Mouse (Mus musculus): ENCODE results near the gene Daxx.

Daxx gene

GRCm38 (mm10) chr17:33920282-33921097 is 11.3 kb downstream of the Daxx start:
- DNase-seq (ENCODE audit: low read depth, low spot score) = peak; percentile 95

- DNase-seq (ENCODE audit: low read depth, low spot score) = no peak
These were observed 12.1 kb downstream of the Daxx start for GRCm38 (mm10) chr17:33921361-33921760.

GRCm38 (mm10) chr17:33924577-33925283 is 15.5 kb downstream of the Daxx start:
- DNase-seq (ENCODE audit: low read depth, low spot score) = peak; percentile 78

- no peak for DNase-seq (ENCODE audit: low read depth, low spot score)
These were observed 16.3 kb downstream of the Daxx start for GRCm38 (mm10) chr17:33925406-33926116.

- DNase-seq (ENCODE audit: low read depth, low spot score) = peak; percentile 49
These were observed 17.2 kb downstream of the Daxx start for GRCm38 (mm10) chr17:33926207-33926932.

GRCm38 (mm10) chr17:33928251-33928947 is 19.2 kb downstream of the Daxx start:
- DNase-seq (ENCODE audit: low read depth, low spot score) = no peak

GRCm38 (mm10) chr17:33929371-33930279 is 20.4 kb downstream of the Daxx start, which contains the start of gene Rgl2:
Gene Rgl2 (plus strand): TSS chr17:33929543.
- DNase-seq (ENCODE audit: low read depth, low spot score) = peak; percentile 85

GRCm38 (mm10) chr17:33930280-33931158 is 21.3 kb downstream of the Daxx start:
- DNase-seq (ENCODE audit: low read depth, low spot score) = peak; percentile 79

GRCm38 (mm10) chr17:33931159-33931866 is 22.1 kb downstream of the Daxx start:
- no peak for DNase-seq (ENCODE audit: low read depth, low spot score)

- no peak for DNase-seq (ENCODE audit: low read depth, low spot score)
These were observed 22.7 kb downstream of the Daxx start for GRCm38 (mm10) chr17:33931947-33932346.

GRCm38 (mm10) chr17:33932448-33932847 is 23.2 kb downstream of the Daxx start:
- DNase-seq (ENCODE audit: low read depth, low spot score) = no peak

GRCm38 (mm10) chr17:33932970-33933369 is 23.8 kb downstream of the Daxx start:
- DNase-seq (ENCODE audit: low read depth, low spot score) = no peak

- no peak for DNase-seq (ENCODE audit: low read depth, low spot score)
These were observed 26.3 kb downstream of the Daxx start for GRCm38 (mm10) chr17:33935422-33936055.

GRCm38 (mm10) chr17:33936993-33937392 is 27.8 kb downstream of the Daxx start:
- no peak for DNase-seq (ENCODE audit: low read depth, low spot score)

- DNase-seq (ENCODE audit: low read depth, low spot score) = no peak
These were observed 29.6 kb downstream of the Daxx start for GRCm38 (mm10) chr17:33938783-33939182.

- DNase-seq (ENCODE audit: low read depth, low spot score) = peak; percentile 97
These were observed 31.1 kb downstream of the Daxx start, which contains the start of the genes Pfdn6 and Wdr46 for GRCm38 (mm10) chr17:33940206-33940805. Gene Pfdn6 (minus strand): TSS chr17:33940343. Gene Wdr46 (plus strand): TSS chr17:33940660.

- peak; percentile 63 for DNase-seq (ENCODE audit: low read depth, low spot score)
These were observed 31.8 kb downstream of the Daxx start for GRCm38 (mm10) chr17:33940981-33941380.

Data from 3T3-L1 (cell line).